Mouse (Mus musculus): ENCODE results near the gene Zbtb8os.

GRCm38 (mm10) chr4:129390936-129391557 lies 55.6 kb downstream of the Zbtb8os start:
- no peak for TF ChIP-seq CTCF (IDR thresholded peaks at IDR 0.05; ENCODE audit: control insufficient read depth, insufficient read depth, insufficient replicate concordance, low read depth, low read length)
- no peak for TF ChIP-seq POLR2A (IDR thresholded peaks at IDR 0.05; ENCODE audit: control insufficient read depth, low read depth, low read length)
